Mouse (Mus musculus): ENCODE results near the gene Runx1. TPM values are rescaled to one million over a fixed set of nuclear protein-coding genes. Genes with fewer than 3 reads are reported as not detected.

The Runx1 gene
- polyA plus RNA-seq, 1 experiment from 2014 or later: 2.1 TPM

- ATAC-seq (ENCODE audit: low FRiP score): no peak
- H3K36me3 ChIP-seq: no peaks in the 10 kb centered on the region
- WGBS: 76% methylated on average over 4 of the region's 4 CpGs
- no peak overlapping the region for H3K27ac ChIP-seq
- no peak overlapping the region for H3K4me3 ChIP-seq
- no peak overlapping the region for H3K9ac ChIP-seq
- no peaks in the 10 kb centered on the region for H3K27me3 ChIP-seq
- H3K9me3 ChIP-seq: no peaks in the 10 kb centered on the region
- H3K4me1 ChIP-seq (replicated peaks): no peaks in the 10 kb centered on the region
- H3K4me2 ChIP-seq: no peak overlapping the region
These were observed 68.4 kb downstream of the Runx1 start for GRCm38 (mm10) chr16:92757564-92757963.

GRCm38 (mm10) chr16:92753944-92754343 lies 72.0 kb downstream of the Runx1 start:
- no peak overlapping the region for H3K9ac ChIP-seq
- ATAC-seq (ENCODE audit: low FRiP score): no peak

GRCm38 (mm10) chr16:92753139-92753538 lies 72.8 kb downstream of the Runx1 start:
- Histone ChIP-seq H3K27me3 (no peaks in the 10 kb centered on the region), H3K36me3 (no peaks in the 10 kb centered on the region), H3K4me1 (replicated peaks) (no peaks in the 10 kb centered on the region), H3K9me3 (no peaks in the 10 kb centered on the region), H3K4me3 (no peak overlapping the region), H3K27ac (no peak overlapping the region), H3K9ac (no peak overlapping the region), H3K4me2 (no peak overlapping the region)
- WGBS: 90% methylated on average over 8 of the region's 8 CpGs
- no peak for ATAC-seq (ENCODE audit: low FRiP score)

More at GRCm38 (mm10) chr16:92753944-92754343, 72.0 kb downstream of the Runx1 start:
- Histone ChIP-seq H3K4me3 (no peak overlapping the region), H3K4me2 (no peak overlapping the region), H3K4me1 (replicated peaks) (no peaks in the 10 kb centered on the region), H3K27ac (no peak overlapping the region), H3K27me3 (no peaks in the 10 kb centered on the region), H3K36me3 (no peaks in the 10 kb centered on the region), H3K9me3 (no peaks in the 10 kb centered on the region)
- 91% methylated on average over 3 of the region's 3 CpGs for WGBS

GRCm38 (mm10) chr16:92748272-92748671 lies 77.7 kb downstream of the Runx1 start:
- Histone ChIP-seq H3K27me3 (0 out of 2 replicates have a peak, but pooled peaks cover 3% of the 10 kb centered on the region), H3K27ac (no peak overlapping the region), H3K4me3 (no peak overlapping the region), H3K9ac (no peak overlapping the region), H3K4me1 (replicated peaks) (no peaks in the 10 kb centered on the region; the same call in 1 of the 2 replicates), H3K9me3 (no peaks in the 10 kb centered on the region), H3K4me2 (no peak overlapping the region), H3K36me3 (no peaks in the 10 kb centered on the region)
- 96% methylated on average over 1 of the region's 1 CpGs for WGBS
- no peak for ATAC-seq (ENCODE audit: low FRiP score)

- no peak for ATAC-seq (ENCODE audit: low FRiP score)
- Histone ChIP-seq H3K9ac (no peak overlapping the region), H3K27ac (no peak overlapping the region), H3K4me1 (replicated peaks) (no peaks in the 10 kb centered on the region; the same call in 1 of the 2 replicates), H3K27me3 (0 out of 2 replicates have a peak, but pooled peaks cover 5% of the 10 kb centered on the region), H3K36me3 (no peaks in the 10 kb centered on the region), H3K4me3 (no peak overlapping the region), H3K9me3 (no peaks in the 10 kb centered on the region), H3K4me2 (no peak overlapping the region)
- 88% methylated on average over 2 of the region's 2 CpGs for WGBS
These were observed 78.9 kb downstream of the Runx1 start for GRCm38 (mm10) chr16:92747062-92747461.

GRCm38 (mm10) chr16:92745239-92745638 lies 80.7 kb downstream of the Runx1 start:
- ATAC-seq (ENCODE audit: low FRiP score): no peak
- Histone ChIP-seq H3K4me3 (no peak overlapping the region), H3K4me1 (replicated peaks) (no peaks in the 10 kb centered on the region; the same call in 1 of the 2 replicates), H3K36me3 (no peaks in the 10 kb centered on the region), H3K9me3 (no peaks in the 10 kb centered on the region), H3K9ac (no peak overlapping the region), H3K27me3 (0 out of 2 replicates have a peak, but pooled peaks cover 9% of the 10 kb centered on the region), H3K27ac (no peak overlapping the region), H3K4me2 (no peak overlapping the region)
- WGBS: 63% methylated on average over 3 of the region's 3 CpGs

- H3K27ac ChIP-seq: no peak overlapping the region
- 74% methylated on average over 12 of the region's 12 CpGs for WGBS
- H3K36me3 ChIP-seq: no peaks in the 10 kb centered on the region
- H3K27me3 ChIP-seq: 0 out of 2 replicates have a peak, but pooled peaks cover 9% of the 10 kb centered on the region
- peaks cover 4% of the 10 kb centered on the region; the same call in 1 of the 2 replicates for H3K4me1 ChIP-seq (replicated peaks)
- H3K4me2 ChIP-seq: no peak overlapping the region
- H3K4me3 ChIP-seq: no peak overlapping the region
- no peak overlapping the region for H3K9ac ChIP-seq
- no peak for ATAC-seq (ENCODE audit: low FRiP score)
- no peaks in the 10 kb centered on the region for H3K9me3 ChIP-seq
These were observed 81.7 kb downstream of the Runx1 start for GRCm38 (mm10) chr16:92744172-92744777.

GRCm38 (mm10) chr16:92743755-92744154 lies 82.2 kb downstream of the Runx1 start:
- Histone ChIP-seq H3K4me3 (no peak overlapping the region), H3K9me3 (no peaks in the 10 kb centered on the region), H3K27me3 (0 out of 2 replicates have a peak, but pooled peaks cover 9% of the 10 kb centered on the region), H3K9ac (no peak overlapping the region), H3K27ac (no peak overlapping the region), H3K36me3 (no peaks in the 10 kb centered on the region), H3K4me2 (no peak overlapping the region), H3K4me1 (replicated peaks) (peaks cover 4% of the 10 kb centered on the region; the same call in 1 of the 2 replicates)
- 86% methylated on average over 4 of the region's 4 CpGs for WGBS
- ATAC-seq (ENCODE audit: low FRiP score): no peak

GRCm38 (mm10) chr16:92741342-92741741 lies 84.6 kb downstream of the Runx1 start:
- H3K9ac ChIP-seq: no peak overlapping the region
- peaks cover 4% of the 10 kb centered on the region; the same call in 1 of the 2 replicates for H3K4me1 ChIP-seq (replicated peaks)
- no peak for ATAC-seq (ENCODE audit: low FRiP score)
- no peak overlapping the region for H3K4me3 ChIP-seq
- no peak overlapping the region for H3K4me2 ChIP-seq
- WGBS: 90% methylated on average over 8 of the region's 8 CpGs
- H3K9me3 ChIP-seq: no peaks in the 10 kb centered on the region
- 0 out of 2 replicates have a peak, but pooled peaks cover 9% of the 10 kb centered on the region for H3K27me3 ChIP-seq
- no peak overlapping the region for H3K27ac ChIP-seq
- no peaks in the 10 kb centered on the region for H3K36me3 ChIP-seq

GRCm38 (mm10) chr16:92740541-92740940 lies 85.4 kb downstream of the Runx1 start:
- no peak for ATAC-seq (ENCODE audit: low FRiP score)
- Histone ChIP-seq H3K4me2 (no peak overlapping the region), H3K27ac (no peak overlapping the region), H3K27me3 (0 out of 2 replicates have a peak, but pooled peaks cover 9% of the 10 kb centered on the region), H3K36me3 (no peaks in the 10 kb centered on the region), H3K9me3 (no peaks in the 10 kb centered on the region), H3K4me3 (no peak overlapping the region), H3K4me1 (replicated peaks) (peaks cover 4% of the 10 kb centered on the region; the same call in 1 of the 2 replicates), H3K9ac (no peak overlapping the region)
- WGBS: 43% methylated on average over 9 of the region's 9 CpGs

GRCm38 (mm10) chr16:92739997-92740396 lies 86.0 kb downstream of the Runx1 start:
- no peak overlapping the region for H3K4me3 ChIP-seq
- WGBS: 38% methylated on average over 12 of the region's 12 CpGs
- H3K4me1 ChIP-seq (replicated peaks): peaks cover 4% of the 10 kb centered on the region; the same call in 1 of the 2 replicates
- ATAC-seq (ENCODE audit: low FRiP score): no peak
- no peaks in the 10 kb centered on the region for H3K9me3 ChIP-seq
- no peak overlapping the region for H3K4me2 ChIP-seq
- no peak overlapping the region for H3K9ac ChIP-seq
- H3K27me3 ChIP-seq: 0 out of 2 replicates have a peak, but pooled peaks cover 9% of the 10 kb centered on the region
- H3K36me3 ChIP-seq: no peaks in the 10 kb centered on the region
- no peak overlapping the region for H3K27ac ChIP-seq

- ATAC-seq (ENCODE audit: low FRiP score): no peak
- H3K9ac ChIP-seq: no peak overlapping the region
- no peak overlapping the region for H3K27ac ChIP-seq
- no peaks in the 10 kb centered on the region for H3K9me3 ChIP-seq
- H3K4me3 ChIP-seq: no peak overlapping the region
- WGBS: 72% methylated on average over 7 of the region's 7 CpGs
- H3K4me1 ChIP-seq (replicated peaks): peaks cover 4% of the 10 kb centered on the region; the same call in 1 of the 2 replicates
- 0 out of 2 replicates have a peak, but pooled peaks cover 9% of the 10 kb centered on the region for H3K27me3 ChIP-seq
- H3K4me2 ChIP-seq: no peak overlapping the region
- no peaks in the 10 kb centered on the region for H3K36me3 ChIP-seq
These were observed 86.7 kb downstream of the Runx1 start for GRCm38 (mm10) chr16:92739071-92739793.

Data from hindbrain, embryonic 13.5 days (tissue).